Mouse (Mus musculus) heart, adult 2 months (tissue): ENCODE measurements around the gene Poc1a.

ENCODE experiments used
- CTCF ChIP-seq: fragments of 200-600 bp; IDR thresholded peaks from 2 replicates; pipeline ENCODE4 v1.8.1; 2022; ENCODE audit warnings: antibody characterized with exemption, mild to moderate bottlenecking, moderate library complexity
- POLR2A ChIP-seq: fragments of 200-500 bp; IDR thresholded peaks from 2 replicates; pipeline ENCODE4 v1.6.1; 2011; ENCODE audit warnings: mild to moderate bottlenecking, low read depth, low read length, control low read depth; ENCODE audit not compliant: insufficient read depth

DNA sequence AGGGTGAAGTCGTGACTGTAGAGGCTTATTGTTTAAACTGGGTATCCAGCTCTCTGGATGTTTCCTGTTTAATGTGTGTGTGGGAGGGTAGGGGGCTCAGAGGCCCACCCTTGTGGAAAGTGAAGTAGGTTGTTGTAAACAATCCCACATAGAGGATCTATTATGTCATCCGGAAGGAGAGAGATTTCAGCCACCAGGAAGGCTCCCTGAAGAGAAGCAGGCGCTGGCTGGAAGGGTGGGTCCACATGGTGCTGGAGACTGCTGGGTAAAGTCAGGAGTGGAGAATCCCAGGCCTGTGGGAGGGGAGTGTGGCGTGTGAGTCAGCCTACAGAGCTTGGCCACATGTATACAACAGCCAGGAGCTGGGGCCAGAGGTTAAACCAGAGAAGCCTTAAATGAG, 30.6 kb upstream of the Poc1a start:
- TF ChIP-seq POLR2A (no peak), CTCF (no peak)
